Mouse (Mus musculus) regulatory T cell (primary cell): ENCODE measurements around the gene Qrfp.

Experiments used
- in situ Hi-C: fragments of 300-600 bp; cut with MboI, MseI; formaldehyde crosslinking; loops from one replicate; pipeline ENCODE4 v1.15.1; 2025; ENCODE audit warnings: high pct_unique_total_duplicates

Qrfp gene

GRCm38 (mm10) chr2:31810444-31810843 is at the start of gene Qrfp:
Gene Qrfp, minus strand, starts transcription at chr2:31810580.
- in situ Hi-C loops = loop anchor here (5.0 kb wide), 1 partner anchor 77 kb away; the partner anchor contains the start of gene Lamc3

- in situ Hi-C loops = no loop called here
Observed at GRCm38 (mm10) chr2:31858500-31858899, 48.1 kb upstream of the Qrfp start.

- in situ Hi-C loops = no loop called here
Observed at GRCm38 (mm10) chr2:31857180-31857579, 46.8 kb upstream of the Qrfp start.

GRCm38 (mm10) chr2:31855991-31856390 is 45.6 kb upstream of the Qrfp start:
- in situ Hi-C loops = no loop called here

GRCm38 (mm10) chr2:31850141-31850540 is 39.8 kb upstream of the Qrfp start:
- in situ Hi-C loops = loop anchor here (5.0 kb wide), 1 partner anchor 33 kb away; no protein-coding TSS in a partner anchor

DNA sequence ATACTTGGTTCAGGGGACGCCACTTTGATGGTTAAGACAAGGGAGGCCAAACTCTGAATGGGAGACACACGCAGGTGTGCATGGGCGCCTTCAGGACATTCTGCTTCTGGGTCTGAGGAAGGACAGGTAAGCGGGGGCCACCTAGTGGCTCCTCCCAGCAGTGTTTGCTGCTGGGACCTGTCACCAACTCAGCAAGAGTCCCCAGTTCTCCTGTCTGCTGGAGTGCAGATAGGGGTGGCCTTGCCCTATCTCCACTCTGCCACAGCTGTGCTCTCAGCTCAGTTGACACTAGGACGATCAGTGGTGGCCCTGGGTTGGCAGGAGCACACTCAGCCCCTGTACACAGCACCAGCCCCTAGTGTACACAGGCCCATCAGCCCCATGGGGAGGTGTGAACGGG is 37.5 kb upstream of the Qrfp start:
- in situ Hi-C loops = no loop called here

- in situ Hi-C loops = no loop called here
Observed at GRCm38 (mm10) chr2:31846692-31847660, 36.6 kb upstream of the Qrfp start.

GRCm38 (mm10) chr2:31845896-31846691 is 35.7 kb upstream of the Qrfp start, which contains the start of gene Fibcd1:
Gene Fibcd1, minus strand, starts transcription at chr2:31846005.
- in situ Hi-C loops = no loop called here

GRCm38 (mm10) chr2:31845512-31845895 is 35.1 kb upstream of the Qrfp start:
- in situ Hi-C loops = no loop called here

- in situ Hi-C loops = no loop called here
Observed at GRCm38 (mm10) chr2:31844729-31845136, 34.4 kb upstream of the Qrfp start.

GRCm38 (mm10) chr2:31838868-31839267 is 28.5 kb upstream of the Qrfp start:
- in situ Hi-C loops = no loop called here

GRCm38 (mm10) chr2:31836985-31837384 is 26.6 kb upstream of the Qrfp start:
- in situ Hi-C loops = no loop called here

DNA sequence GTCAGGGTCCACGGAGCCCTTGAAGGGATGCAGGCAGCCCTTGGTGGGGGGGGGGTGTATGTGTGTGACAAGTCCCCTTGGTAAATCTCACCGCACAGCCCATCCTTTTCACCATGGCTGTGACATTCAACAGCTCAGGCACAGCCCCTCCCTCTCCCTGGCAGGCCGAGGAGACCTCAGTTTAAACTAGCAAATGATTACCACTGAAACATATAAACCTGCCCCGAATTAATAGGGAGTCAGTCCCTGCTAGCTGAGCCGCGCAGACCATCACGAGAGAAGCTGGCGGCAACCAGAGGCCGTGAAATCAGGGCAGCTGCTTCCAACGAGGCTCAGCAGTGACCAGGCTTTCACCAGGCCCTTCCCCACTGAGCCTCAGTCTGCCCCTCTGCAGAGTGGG is 25.7 kb upstream of the Qrfp start:
- in situ Hi-C loops = no loop called here

- in situ Hi-C loops = no loop called here
Observed at GRCm38 (mm10) chr2:31828311-31828825, 18.0 kb upstream of the Qrfp start.

GRCm38 (mm10) chr2:31827877-31828276 is 17.5 kb upstream of the Qrfp start:
- in situ Hi-C loops = no loop called here

- in situ Hi-C loops = no loop called here
Observed at GRCm38 (mm10) chr2:31826094-31827085, 16.0 kb upstream of the Qrfp start.

GRCm38 (mm10) chr2:31825469-31825911 is 15.1 kb upstream of the Qrfp start:
- in situ Hi-C loops = no loop called here

DNA sequence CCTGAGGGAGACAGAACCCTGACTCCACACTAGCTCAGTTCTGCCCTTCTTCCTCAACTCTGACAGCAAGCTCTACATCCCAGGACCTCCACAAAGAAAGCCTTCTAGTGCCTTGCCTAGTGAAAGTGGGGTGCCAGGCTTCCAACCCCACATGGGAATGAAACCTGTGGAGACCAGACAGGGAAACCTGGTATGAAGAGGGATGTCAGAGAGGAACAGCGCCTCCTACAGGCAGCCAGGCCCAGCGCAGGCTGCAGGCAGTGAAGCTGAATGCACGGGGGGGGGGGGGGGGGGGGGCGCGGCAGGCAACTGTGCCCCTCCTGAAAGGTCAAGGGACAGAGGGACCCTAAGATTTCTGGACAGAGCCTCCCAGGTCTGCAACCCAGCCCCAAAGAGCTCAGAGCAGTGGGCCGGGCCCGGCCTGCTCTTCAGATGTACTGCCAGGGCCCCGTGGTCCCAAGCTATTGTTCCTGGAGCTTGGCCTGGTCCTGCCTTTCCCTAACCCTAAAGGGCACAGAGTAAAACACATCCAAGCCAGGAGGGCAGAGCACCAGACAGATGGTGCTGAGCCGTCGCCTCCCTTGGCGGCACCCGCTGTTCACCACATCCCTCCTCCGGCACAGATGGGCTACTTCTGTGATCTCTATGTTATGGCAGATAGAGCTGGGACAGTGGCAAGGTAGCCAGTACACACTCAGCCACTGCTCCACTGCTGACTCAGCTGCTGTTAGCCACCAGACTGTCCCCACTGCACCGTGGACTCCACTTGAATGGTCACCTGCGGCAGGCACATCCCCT is 13.8 kb upstream of the Qrfp start:
- in situ Hi-C loops = no loop called here

- in situ Hi-C loops = no loop called here
Observed at GRCm38 (mm10) chr2:31822524-31823371, 12.4 kb upstream of the Qrfp start.
